Mouse (Mus musculus): ENCODE data around the gene Sdk1. TPM values are rescaled to one million over a fixed set of nuclear protein-coding genes. Genes with fewer than 3 reads are reported as not detected.

The Sdk1 gene
- total and polyA plus RNA-seq, 3 experiments = 0.04 to 0.87 TPM; not detected in 1

DNA sequence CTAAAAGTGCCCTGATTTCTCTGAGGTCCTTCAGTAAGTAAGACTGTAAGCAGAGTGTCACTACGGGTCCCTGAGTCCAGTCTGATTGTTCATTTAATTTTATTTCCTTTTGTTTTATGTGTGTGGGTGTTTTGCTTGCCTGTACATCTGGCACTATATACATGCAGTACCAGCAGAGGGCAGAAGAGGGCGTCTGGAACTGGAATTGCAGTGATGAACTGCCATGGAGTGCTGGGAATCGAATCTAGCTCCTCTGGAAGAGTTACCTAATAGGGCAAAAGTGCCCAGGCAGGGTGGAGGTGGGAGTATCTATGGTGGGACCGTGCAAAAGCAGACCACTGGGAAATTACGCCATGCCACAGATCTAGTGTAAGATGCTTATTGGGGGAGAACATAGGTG, 497.4 kb downstream of the Sdk1 start:
- Histone ChIP-seq H3K9ac (ENCODE audit: insufficient read depth, low read depth) (no peak overlapping the region), H3K4me2 (ENCODE audit: insufficient read depth, low read depth, poor library complexity, severe bottlenecking) (no peak overlapping the region), H3K4me1 (ENCODE audit: control insufficient read depth in 1 of 2, insufficient read depth in 2 of 2) (peaks cover 0 to 4% of the 10 kb centered on the region in 2 experiments; a peak in 1 of 4 replicates), H3K36me3 (replicated peaks in 1 of 2; ENCODE audit: control insufficient read depth in 1 of 2, insufficient read depth in 1 of 2, low read length in 1 of 2) (no peaks in the 10 kb centered on the region), H3K27ac (ENCODE audit: insufficient read depth, low read depth) (no peak overlapping the region), H3K27me3 (replicated peaks) (no peaks in the 10 kb centered on the region), H3K4me3 (replicated peaks in 1 of 3; ENCODE audit: low read depth in 2 of 3, low read length in 2 of 3, poor library complexity in 1 of 3) (no peak overlapping the region), H3K79me2 (replicated peaks; ENCODE audit: control insufficient read depth, extremely low read depth, insufficient read depth, poor library complexity, severe bottlenecking) (no peaks in the 10 kb centered on the region), H3K9me3 (replicated peaks; ENCODE audit: low read length) (peaks cover 6% of the 10 kb centered on the region)
- dilution Hi-C loops (cut with MboI; ENCODE audit: extremely low pct_ligation_motif_present, extremely low pct_unique_long_range_greater_than_20kb, low sequenced_read_pairs) = no loop called here
- DNase-seq (ENCODE audit: extremely low read depth) = no peak
- in situ Hi-C loops (cut with MboI; ENCODE audit: low pct_ligation_motif_present, low pct_unique_long_range_greater_than_20kb, low sequenced_read_pairs) = no loop called here
- TF ChIP-seq CTCF (conservative IDR thresholded peaks at IDR 0.05 in 1 of 2, IDR thresholded peaks at IDR 0.05 in 1 of 2; ENCODE audit: low read depth in 2 of 2, low read length in 2 of 2) = peak; percentile 8 to 15; a peak in 1 of 4 replicates
- no peak; the same call in 1 of the 2 replicates for TF ChIP-seq RAD21 (IDR thresholded peaks at IDR 0.05; ENCODE audit: low read depth, low read length)
- TF ChIP-seq CHD1 (IDR thresholded peaks at IDR 0.05; ENCODE audit: low read depth, low read length) = no peak
- TF ChIP-seq NELFE (IDR thresholded peaks at IDR 0.05; ENCODE audit: low read depth, low read length) = no peak
- no peak for TF ChIP-seq E2F4 (IDR thresholded peaks at IDR 0.05; ENCODE audit: insufficient replicate concordance, low read depth, low read length)
- TF ChIP-seq SIN3A (IDR thresholded peaks at IDR 0.05; ENCODE audit: low read length) = no peak
- TF ChIP-seq KAT2A (IDR thresholded peaks at IDR 0.05; ENCODE audit: insufficient replicate concordance, low read length) = no peak
- no peak for TF ChIP-seq MXI1 (IDR thresholded peaks at IDR 0.05; ENCODE audit: low read depth, low read length)

DNA sequence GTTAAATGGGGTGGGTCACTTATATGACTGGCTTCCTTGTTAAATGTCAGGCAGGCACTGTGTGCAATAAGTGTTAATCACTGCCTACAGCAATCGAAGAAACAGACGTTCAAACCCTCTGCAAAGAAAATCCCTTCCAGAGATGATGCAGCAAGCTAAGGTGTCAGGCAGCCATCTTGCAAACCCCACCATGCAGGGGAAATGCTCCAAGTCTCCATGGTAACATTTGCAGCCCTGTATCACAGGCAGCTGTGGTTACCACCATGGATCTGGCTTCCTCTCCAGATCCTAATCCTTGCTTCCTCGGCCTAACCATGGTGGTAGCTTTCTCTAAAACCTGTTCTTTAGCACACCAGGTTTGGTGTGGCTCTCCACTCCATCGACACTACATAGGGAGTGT, 507.5 kb downstream of the Sdk1 start:
- Histone ChIP-seq H3K27ac (ENCODE audit: insufficient read depth, low read depth) (no peak overlapping the region), H3K4me3 (replicated peaks in 1 of 3; ENCODE audit: low read depth in 2 of 3, low read length in 2 of 3, poor library complexity in 1 of 3) (no peak overlapping the region), H3K9ac (ENCODE audit: insufficient read depth, low read depth) (no peak overlapping the region), H3K4me1 (ENCODE audit: control insufficient read depth in 1 of 2, insufficient read depth in 2 of 2) (peaks cover 0 to 9% of the 10 kb centered on the region in 2 experiments; a peak in 1 of 4 replicates), H3K27me3 (replicated peaks) (no peaks in the 10 kb centered on the region), H3K9me3 (replicated peaks; ENCODE audit: low read length) (no peaks in the 10 kb centered on the region), H3K36me3 (replicated peaks in 1 of 2; ENCODE audit: control insufficient read depth in 1 of 2, insufficient read depth in 1 of 2, low read length in 1 of 2) (no peaks in the 10 kb centered on the region), H3K4me2 (ENCODE audit: insufficient read depth, low read depth, poor library complexity, severe bottlenecking) (no peak overlapping the region), H3K79me2 (replicated peaks; ENCODE audit: control insufficient read depth, extremely low read depth, insufficient read depth, poor library complexity, severe bottlenecking) (no peaks in the 10 kb centered on the region)
- TF ChIP-seq SMC3 (IDR thresholded peaks at IDR 0.05; ENCODE audit: low read depth, low read length) (no peak), USF2 (conservative IDR thresholded peaks at IDR 0.05; ENCODE audit: low read depth, low read length) (no peak), KAT2A (IDR thresholded peaks at IDR 0.05; ENCODE audit: insufficient replicate concordance, low read length) (no peak), MYC (IDR thresholded peaks at IDR 0.05; ENCODE audit: low read depth, low read length) (no peak), ZMIZ1 (IDR thresholded peaks at IDR 0.05; ENCODE audit: low read depth, low read length) (no peak), RCOR1 (conservative IDR thresholded peaks at IDR 0.05; ENCODE audit: low read depth, low read length) (no peak), MEF2A (IDR thresholded peaks at IDR 0.05; ENCODE audit: borderline replicate concordance, low read depth, low read length) (no peak), UBTF (IDR thresholded peaks at IDR 0.05; ENCODE audit: low read depth, low read length) (no peak), MXI1 (IDR thresholded peaks at IDR 0.05; ENCODE audit: low read depth, low read length) (no peak), USF1 (IDR thresholded peaks at IDR 0.05; ENCODE audit: low read depth, low read length) (no peak), POLR2A (IDR thresholded peaks at IDR 0.05; ENCODE audit: low read depth, low read length) (no peak)
- dilution Hi-C loops (cut with MboI; ENCODE audit: extremely low pct_ligation_motif_present, extremely low pct_unique_long_range_greater_than_20kb, low sequenced_read_pairs) = no loop called here
- in situ Hi-C loops (cut with MboI; ENCODE audit: low pct_ligation_motif_present, low pct_unique_long_range_greater_than_20kb, low sequenced_read_pairs) = no loop called here
- no peak for DNase-seq (ENCODE audit: extremely low read depth)

Data from CH12.LX (cell line).